Mouse (Mus musculus): ENCODE results near the gene Izumo4. TPM values are rescaled to one million over a fixed set of nuclear protein-coding genes. Genes with fewer than 3 reads are reported as not detected.
A peak's percentile ranks its signal among the peaks of the same experiment; 100 is the strongest.

Gene Izumo4
- total RNA-seq, 2 experiments from 2014 or later: 2.5 to 2.6 TPM

DNA sequence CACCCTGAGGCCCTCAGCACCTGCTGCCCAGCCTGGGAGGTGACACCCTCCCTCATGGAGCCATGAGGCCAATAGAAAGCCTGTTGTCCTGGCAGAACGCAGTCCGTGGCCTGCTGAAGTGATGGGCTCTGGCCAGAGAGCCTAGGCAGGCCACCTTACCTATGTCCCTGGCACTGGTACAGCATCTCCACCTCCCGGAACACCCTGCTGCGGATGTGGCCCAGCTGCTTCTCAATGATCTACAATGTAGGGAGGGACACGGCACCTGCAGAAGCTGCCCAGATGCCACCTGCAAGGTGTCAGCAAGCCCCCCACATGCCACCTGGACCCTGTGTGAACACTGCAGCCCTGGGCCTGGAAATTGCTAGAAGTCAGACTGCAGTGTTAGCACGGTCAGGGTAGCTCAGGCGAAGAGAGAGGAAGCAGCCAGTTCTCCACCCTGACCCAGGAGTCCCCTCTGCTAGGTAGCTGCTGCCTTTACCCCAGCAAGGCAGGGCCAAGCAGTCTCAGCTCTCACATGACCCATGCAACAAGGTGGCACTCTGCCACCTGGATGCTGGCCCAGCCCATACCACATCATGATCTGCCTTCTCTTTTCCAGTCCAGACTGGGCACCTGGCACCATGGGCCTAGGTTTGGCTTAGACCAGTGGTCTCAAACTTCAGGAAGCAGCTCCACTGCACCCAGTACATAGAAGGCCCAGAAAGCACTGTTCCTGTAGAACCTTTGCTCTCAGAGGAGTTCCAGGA lies 32.1 kb upstream of the Izumo4 start:
- peak; percentile 85 to 86 for DNase-seq

DNA sequence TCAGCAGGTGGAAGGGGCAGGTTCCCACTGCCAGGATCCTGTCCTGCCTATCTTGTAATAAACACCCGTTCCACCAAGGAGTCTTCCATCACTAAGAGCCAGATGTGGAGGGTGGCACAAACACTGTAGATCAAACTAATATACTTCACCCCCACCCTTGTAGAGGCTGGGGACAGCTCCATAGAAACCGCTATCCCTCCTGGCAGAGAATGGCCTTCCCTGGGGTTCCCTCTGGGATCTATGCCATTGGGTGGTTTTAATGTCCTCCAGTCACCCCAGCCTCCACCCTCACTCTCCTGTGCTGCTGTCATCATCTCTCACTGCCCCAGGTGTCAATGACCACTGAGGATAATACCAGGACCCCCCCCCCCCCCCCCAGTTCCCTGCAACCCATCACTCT lies 31.5 kb upstream of the Izumo4 start:
- DNase-seq: no peak

DNA sequence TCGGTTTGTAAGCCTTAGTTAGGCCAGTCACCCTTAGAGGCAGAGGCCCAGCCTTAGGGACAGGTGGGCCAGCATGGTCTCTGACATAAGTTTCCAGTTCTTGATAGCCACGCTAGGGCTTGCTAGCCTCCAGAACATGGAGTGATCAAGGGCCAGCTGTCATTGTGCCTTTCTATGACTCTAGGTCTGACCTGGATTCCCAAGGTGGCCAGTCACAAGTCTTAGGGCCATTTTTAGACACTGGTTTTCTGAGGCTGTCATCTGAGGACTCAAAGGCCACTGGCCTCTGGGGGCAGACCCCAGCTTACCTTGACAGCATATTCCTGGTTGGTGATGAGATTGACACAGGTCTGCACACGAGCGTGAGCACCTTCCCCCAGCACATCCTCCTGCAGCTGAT lies 30.7 kb upstream of the Izumo4 start:
- DNase-seq: no peak

DNA sequence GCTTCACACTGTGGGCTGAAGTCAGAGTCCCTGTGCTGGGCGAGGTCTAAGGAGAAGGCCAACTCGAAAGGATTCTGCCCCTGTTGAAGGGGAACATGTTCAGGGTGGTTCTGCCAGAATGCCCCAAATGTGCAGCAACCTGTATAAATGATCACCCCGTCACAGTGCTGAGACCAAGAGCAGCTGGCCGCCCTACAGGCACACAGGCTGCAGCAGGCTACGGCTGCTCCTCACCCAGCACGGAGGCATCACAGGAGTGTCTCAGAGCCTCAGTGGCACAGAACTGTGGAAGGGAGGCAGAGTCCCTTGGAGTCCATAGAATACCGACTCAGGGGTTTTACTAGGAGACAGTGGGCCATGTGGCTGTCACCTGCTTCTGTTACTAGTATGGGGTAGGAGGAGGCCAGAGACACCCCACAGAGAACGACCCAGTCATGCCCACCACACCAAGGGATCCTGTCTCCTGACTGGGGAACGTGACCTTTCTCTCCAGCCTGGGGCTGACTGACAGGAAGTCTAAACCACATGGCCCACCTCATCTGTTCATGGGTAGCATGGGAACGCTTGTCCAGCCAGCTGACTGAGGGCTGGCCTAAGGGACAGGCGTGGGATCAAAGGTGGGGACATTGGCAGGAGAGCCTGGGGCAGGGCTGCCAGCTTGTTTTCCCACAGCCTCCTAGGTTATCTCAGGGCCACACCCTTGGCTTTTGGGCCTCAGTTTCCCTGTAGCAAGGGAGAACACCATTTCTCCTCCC lies 29.9 kb upstream of the Izumo4 start:
- peak; percentile 66 to 74 for DNase-seq

DNA sequence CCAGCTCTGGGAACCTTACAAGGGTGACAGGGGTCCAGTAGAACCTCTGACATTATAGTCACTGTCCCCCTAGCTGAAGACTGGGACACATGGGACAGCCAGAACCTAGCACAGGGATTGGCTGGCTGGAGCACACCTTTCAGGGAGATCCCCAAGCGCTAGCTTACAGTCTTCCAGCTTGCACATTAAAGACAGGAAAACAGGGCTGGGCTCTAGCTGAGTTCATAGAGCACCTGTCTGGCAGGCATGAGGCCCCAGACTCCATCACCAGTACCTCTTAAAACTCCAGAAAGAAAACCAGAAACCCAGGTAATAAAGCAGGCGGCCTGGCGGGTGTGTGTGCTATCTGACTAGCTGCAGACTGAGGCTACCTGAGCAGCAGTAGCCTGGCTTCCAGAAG lies 28.3 kb upstream of the Izumo4 start:
- DNase-seq: no peak

DNA sequence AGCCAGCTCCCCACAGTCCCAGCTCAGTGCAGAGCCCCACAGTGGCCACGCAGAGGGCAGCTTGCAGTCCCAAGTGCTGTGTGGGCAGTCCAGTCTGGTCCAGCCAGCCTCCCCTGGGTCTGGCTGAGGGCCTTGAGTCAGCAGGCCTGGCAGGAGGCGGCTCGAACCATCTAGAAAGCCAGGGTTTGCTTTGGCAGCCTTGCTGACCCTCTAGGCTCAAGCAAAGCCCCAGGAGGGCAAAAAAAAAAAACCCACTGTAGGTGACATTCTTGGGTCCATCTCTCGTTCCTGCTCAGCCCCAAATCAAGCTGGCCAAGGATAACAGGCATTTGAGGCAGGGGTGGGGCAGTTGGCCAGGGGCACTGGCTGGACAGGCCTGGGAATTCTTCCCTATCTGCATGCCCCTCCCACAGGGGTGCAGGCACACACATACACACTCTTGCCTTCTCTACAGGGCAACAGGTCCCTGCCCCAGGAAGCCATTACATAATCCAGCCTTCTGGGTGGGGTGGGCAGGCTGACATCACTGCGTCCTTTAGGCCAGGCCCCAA lies 27.7 kb upstream of the Izumo4 start:
- DNase-seq: peak; percentile 82 to 89

DNA sequence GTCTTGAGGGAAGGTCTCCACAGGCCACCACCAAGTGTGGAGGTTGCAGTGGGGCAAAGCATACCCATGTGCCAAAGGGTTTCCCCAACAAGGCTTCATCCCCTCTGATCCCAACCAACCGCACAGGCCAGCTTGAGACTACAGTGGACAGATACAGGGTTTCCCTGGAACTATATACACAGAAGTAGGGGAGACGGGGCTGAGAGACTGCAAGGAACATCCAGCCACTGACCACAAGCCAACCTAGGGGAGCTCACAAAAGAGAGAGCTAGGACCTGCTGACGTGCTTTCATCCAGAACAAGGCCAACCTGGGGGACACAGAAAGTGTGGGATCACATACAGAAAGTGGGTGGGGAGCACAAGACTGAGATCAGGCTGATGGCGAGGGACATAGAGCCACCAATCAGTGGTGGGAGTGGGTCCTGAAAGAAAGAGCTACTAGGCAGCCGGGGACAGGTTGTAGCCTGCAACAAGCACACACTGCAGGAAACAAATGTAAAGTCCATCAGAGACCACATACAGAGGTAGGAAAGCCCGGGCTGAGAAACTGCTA lies 27.1 kb upstream of the Izumo4 start:
- DNase-seq: no peak

DNA sequence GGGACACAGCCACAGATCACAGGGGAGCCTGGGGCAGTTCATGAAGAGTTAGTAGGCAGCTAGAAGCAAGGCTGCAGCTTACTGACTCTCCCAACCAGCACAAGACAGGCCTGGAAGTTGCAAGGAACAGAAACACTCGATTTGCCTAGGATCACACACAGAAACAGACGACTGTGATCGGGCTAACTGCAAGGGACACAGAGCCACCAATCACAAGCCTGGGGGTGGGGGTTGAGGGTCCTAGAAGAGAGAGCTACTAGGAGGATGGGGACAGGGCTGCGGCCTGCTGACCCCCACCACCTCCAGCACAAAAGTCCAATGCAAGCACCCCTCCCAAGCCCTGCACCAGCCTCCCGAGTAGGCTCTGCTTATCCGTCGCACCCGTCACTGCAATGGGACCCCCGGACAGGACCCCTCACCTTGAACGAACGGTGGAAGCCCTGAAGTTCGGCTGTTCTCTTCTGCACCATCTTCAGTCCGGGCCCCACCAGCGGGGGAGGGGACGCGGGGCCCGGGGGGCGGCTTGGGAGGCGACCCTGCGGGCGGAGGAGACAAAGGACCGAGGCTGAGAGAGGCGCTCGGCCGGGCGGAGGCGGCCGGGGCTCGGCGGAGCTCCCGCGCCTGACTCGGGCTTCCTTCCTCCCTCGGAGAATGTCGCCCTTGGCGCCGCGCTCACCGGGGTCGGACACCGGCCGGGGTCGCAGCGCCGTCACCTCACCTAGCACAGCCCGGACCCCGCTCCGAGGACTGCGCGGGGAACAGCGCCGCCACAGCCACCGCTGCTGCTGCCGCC lies 26.4 kb upstream of the Izumo4 start:
- peak in 1 of 2 experiments; percentile 67 for DNase-seq

DNA sequence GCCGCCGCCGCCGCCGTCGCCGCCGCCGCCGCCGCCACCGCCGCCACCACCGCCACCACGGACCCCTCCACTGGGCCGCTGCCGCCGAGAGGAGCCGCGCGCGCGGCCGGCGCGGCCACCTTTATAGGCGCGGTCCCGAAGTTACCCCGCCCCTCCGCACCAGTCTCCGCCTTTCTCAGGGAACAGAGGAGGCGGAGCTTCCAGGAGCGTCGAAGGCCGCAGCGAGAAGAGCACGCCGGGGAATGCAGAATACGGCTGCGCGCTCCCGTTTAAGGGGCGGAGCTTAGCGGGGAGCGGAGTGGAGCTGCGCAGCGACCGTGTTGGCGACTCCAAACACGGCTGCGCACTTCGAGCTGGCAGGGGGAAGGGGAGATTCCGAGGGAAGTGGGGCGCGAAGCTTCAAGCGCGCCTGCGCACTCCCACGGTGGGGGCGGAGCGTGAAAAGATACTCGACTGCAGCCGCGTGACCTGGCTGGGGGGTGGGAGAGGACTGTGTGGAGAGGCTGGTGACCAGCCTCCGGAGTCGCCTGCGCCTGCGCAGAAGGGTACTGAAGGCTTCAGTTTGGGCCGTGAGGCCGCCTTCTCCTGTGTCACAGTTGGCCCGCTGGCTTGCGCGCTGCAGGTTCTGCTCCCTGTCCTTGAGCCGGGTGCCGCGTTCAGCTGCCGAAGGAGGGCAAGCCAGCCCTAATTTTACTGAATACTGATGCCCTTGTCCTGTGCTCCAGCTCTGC lies 25.6 kb upstream of the Izumo4 start:
- DNase-seq: peak; percentile 99 to 100

DNA sequence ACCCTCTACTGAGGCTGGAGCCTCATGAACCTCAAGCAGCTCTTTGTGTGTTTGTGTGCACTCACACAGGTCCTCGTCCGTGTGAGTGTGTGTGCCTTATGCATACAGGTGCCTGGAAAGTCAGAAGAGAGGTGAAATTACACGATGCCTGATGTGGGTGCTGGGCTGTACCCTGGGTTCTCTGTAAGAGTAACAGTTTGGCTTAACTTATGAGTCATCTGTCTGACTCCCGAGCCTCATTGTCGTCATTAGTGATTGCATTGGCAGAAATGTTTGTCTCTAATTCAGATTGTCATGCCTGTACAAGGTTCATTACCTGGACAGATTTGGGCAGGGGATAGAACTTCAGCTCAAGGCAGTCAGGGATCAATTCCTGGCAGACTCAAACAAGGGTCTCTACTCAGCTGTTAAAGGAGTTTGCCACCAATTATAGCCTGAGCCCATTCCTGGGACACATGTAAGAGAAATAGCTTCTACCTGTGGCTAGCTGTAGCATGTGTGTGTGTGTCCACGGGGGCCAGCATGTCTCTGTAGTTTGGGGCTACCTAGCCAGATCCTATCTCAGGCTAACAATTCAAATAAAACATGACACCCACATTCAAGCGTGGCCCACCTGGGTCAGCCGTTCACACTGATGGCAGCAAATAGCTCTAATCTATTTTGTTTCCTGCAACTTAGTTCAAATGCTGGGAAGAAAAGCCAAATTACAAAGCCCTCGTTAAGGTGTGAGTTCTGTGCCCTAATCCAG lies 24.7 kb upstream of the Izumo4 start:
- peak in 1 of 2 experiments; percentile 47 for DNase-seq

DNA sequence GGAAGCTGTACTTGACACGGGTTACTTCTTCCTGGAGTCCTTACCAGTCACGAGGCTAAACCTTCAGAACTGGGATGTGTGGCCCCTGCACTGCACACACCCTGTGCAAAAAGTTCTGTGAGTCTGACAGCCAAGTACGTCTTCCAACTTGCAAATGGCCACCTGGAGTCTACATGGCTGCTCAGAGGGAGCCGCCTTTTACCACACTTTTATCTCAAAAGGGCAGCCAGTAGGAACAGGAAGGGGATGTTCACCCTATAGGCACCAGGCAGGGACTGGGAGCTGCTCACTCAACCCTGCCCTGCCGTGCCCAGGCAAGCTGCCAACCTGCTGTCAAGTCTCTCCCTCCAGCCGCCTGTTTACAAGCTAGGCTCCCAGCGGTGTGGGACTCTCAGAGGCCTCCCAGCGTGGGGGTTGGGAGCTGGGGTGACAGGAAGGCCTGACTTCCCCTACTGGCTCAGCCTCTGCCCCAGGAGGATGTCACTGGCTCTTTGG lies 24.0 kb upstream of the Izumo4 start, which contains the start of gene Mknk2:
Gene Mknk2 (minus strand): TSS at position 171 of the 495 bp plus-strand sequence.
- DNase-seq: peak; percentile 94 to 98

DNA sequence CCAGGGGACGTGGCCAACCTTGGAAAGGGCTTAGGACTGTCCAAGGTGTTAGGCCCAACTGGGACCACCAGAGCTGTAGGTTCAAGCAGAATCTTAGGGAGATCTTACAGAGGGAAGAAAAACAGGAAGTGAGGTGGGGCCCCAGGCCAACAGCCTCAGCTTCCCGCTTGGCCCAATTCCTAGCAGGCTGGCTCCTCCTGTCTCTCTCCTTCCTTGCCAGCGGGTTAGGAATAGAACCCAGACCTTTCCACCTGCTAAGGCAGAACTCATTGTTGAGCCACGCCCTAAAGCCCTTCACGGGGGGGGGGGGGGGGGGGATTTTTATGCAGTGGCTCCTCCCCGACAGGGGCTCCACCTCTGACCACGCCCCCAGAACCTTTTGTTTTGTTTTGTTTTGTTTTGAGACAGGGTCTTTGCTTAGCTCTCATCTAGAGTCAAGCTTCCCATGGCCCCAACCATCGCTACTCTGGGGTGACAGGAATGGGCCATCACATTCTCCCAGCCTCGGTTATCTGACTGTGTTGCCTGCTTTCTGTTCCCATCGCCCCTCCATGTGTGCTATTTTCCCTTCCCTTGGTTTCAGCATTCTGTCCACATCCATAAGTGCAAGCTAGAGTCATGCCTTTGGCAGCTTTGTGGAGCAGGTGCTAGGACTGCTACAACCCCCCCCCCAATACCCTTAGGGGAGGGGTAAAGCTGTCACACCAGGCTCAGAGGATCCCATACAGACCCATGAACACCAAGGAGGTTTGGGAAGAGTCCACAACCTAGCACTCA lies 23.2 kb upstream of the Izumo4 start:
- peak; percentile 47 to 80 for DNase-seq

DNA sequence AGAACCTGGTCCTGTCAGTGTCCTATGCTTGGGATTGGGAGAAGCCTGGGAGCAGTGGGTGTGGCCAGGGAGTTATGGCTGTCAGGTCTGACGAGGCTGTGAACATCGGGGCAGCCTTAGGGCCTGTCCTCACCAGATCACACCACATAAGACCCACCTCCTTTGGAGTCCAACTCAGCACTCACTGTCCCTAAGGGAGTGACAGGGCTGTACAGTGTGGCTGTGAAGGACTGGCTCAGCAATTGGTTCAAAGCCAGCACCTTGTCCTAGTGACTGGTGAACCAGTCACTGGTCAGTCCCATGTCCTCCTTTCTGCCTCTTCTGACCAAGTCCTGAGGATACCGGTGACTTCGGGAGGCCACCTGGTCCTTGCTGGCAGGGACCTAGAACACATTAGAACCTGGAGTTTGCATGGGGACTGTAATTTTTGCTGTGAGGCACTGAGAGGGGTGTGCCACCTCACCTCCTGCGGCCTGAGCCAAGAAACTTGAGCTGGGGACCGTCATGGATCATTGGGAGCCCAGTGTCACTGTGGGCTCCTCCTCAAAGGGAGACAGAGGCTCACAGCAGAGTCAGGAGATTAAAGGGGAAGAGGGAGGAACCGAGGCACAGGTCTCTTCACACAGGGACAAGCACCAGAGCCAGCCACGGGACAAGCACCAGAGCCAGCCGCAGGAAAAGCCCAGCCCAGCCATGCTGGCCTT lies 22.3 kb upstream of the Izumo4 start:
- peak in 1 of 2 experiments; percentile 60 for DNase-seq

DNA sequence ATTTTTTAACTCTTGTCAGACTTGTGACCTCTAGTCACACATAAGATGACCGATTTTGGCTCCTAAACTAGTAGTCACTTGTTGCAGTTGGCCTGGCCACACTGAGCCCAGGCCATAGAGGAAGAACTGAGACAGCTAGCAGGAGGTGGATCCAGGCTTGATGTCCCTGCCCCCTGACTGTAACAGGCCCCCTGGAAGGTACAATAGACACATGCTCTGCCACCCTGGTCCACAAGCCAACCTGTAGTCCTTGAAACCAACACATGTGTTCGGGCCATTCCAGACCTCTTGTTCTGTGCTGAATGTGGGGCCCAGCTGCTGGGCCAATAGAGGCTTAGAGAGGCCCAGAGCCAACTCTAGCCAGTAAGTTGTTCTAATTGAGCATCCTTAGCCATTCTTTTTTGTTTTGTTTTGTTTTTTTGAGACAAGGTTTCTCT lies 21.7 kb upstream of the Izumo4 start:
- no peak for DNase-seq

DNA sequence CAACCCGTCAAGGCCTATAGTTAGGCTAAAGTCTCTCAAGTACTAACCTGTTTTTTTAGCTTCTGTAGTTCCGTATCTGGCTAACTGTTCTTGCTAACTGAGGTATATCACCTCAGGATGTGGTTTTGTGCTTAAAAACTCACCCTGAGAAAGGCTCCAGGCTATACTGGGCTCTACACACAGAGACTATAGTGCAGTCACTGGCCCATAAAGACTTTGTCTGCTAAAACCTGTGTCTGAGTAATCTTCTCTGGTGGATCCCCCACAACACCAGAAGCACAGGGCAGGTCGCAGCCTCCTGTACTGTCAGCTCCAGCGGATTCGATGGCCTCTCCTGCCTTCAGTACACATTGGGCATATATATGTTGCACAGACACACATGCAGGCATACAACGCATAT lies 20.0 kb upstream of the Izumo4 start:
- DNase-seq: no peak

DNA sequence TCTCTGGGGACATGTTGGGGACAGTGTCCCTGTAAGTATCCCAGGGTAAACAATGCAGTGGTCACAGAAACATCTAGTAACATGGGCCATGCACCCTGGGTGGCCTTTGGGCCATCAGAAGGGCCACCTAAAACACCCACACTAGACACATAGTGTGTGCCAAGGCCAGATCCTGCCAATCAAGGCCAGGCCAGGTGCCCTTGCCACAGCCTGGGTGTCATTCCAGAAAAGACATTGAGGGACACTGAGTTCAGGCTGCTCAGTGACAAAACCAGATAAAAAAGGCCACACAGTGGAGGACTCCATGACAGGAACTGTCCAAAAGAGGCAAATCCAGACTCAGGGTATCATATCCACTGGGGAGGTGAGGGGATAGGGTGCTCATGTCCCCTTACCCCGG lies 18.3 kb upstream of the Izumo4 start:
- no peak for DNase-seq

DNA sequence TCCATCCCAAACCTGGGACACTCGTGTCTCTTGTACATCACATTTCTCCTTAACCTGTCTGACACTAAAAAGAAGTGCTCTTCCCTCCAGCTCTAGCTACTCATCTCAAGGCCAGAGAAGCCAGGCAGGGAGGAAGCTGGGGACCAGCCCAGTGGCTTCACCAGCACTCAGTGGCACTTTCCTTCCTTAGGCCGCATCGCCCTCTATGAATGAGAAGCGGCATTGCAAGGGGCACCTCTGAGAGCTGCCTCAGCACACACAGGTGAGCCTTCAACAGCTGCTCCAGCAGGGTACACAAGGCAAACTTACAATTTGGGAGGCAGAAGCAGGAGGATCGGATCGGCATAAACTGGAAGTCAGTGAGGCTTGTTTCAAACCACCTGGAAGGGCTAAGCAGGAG lies 17.8 kb upstream of the Izumo4 start:
- peak; percentile 71 to 81 for DNase-seq

DNA sequence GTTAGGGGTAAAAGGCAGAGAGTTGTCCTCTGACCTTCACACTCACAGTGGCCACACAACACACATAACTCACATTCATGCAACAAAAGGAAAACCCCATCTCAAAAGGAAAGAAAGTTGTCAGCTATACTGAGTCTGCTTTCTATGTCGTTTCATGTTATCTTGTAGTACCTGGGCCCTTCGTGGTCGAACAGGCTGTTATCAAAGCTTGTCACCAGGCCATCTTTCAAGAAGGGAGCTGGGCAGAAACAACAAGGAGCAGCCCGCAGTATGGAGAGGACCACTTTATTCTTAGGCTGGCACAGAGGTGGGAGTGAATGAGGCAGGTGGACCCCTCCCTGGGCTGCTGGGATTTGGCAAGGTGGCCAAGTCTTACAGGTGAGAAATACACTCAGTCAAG lies 17.0 kb upstream of the Izumo4 start:
- DNase-seq: no peak

DNA sequence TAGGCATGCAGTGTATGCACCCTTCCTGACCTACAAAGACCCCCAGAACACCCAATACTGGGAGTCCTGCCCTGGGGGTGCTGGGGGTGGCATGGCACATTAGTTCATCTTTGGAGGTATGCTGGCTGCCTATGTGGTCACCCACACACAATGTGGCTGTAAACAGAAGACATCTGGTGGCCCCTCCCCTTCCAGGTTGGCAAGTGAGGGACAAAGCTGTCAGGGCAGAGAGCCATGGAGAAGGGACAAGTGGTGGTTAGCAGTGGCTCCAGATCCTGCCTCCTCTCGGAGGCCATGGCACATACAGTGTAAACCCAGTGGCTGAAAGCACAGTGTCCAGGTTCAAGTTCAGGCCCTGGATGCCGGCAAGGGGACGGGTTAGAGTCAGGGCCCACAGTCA lies 15.4 kb upstream of the Izumo4 start:
- DNase-seq: no peak
